ENCODE assay signal across 19 mouse cellular contexts in genomic region chr15:41333165-41333564, GRCm38 (mm10).
DNase-seq lines count a peak whose midpoint lies in the region; ATAC-seq and TF ChIP-seq lines count a peak whose summit lies in the region.
"Had no signal": no experiment of that assay in that cellular context is flagged by ENCODE, and none has a peak within 500 bp of the region (broad histone marks: within the 10 kb centered on the region; RNA-seq: fewer than 3 reads in every experiment).

No protein-coding gene starts in this region.

- no peaks in the 10 kb centered on the region for H3K36me3 ChIP-seq in erythroblast, embryonic 14.5 days (ENCODE audit: control insufficient read depth)
- H3K36me3 ChIP-seq in liver, embryonic 13.5 days = no peaks in the 10 kb centered on the region
- H3K36me3 ChIP-seq: embryonic facial prominence, embryonic 10.5 days; forebrain, embryonic 15.5 days; heart, embryonic 10.5 days; heart, embryonic 15.5 days; hindbrain, embryonic 10.5 days had no signal

- no peaks in the 10 kb centered on the region for H3K9me3 ChIP-seq in erythroblast, embryonic 14.5 days (ENCODE audit: control insufficient read depth, low read length)
- no peaks in the 10 kb centered on the region for H3K9me3 ChIP-seq in liver, embryonic 13.5 days (replicated peaks)
- H3K9me3 ChIP-seq: embryonic facial prominence, embryonic 10.5 days; forebrain, embryonic 15.5 days; heart, embryonic 10.5 days; heart, embryonic 15.5 days; hindbrain, embryonic 10.5 days had no signal

- H3K9ac ChIP-seq in liver, embryonic 13.5 days = no peak overlapping the region
- H3K9ac ChIP-seq: forebrain, embryonic 15.5 days; heart, embryonic 15.5 days had no signal

- DNase-seq in layer of hippocampus, adult 2 months (ENCODE audit: low spot score in 2 of 2) = no peak
- no peak for DNase-seq in layer of hippocampus, postnatal 25 days (ENCODE audit: extremely low spot score in 1 of 2, low spot score in 1 of 2)
- no peak for DNase-seq in liver, embryonic 13.5 days
- no peak for DNase-seq in ovary, adult 18-20 months (ENCODE audit: low spot score)
- DNase-seq: adrenal gland, postnatal 10 days; cerebellum, adult 11 months; cerebellum, adult 9-11 months; cerebellum, postnatal 36 days; gastrocnemius, postnatal 36 days; heart, adult 11 months; heart, postnatal 14 days had no signal

- no peaks in the 10 kb centered on the region for H3K27me3 ChIP-seq in erythroblast, embryonic 14.5 days (ENCODE audit: control insufficient read depth)
- no peaks in the 10 kb centered on the region for H3K27me3 ChIP-seq in liver, embryonic 13.5 days
- H3K27me3 ChIP-seq: forebrain, embryonic 15.5 days; heart, embryonic 15.5 days had no signal

- no peak for ATAC-seq in erythroblast, adult 5-6 weeks (replicated peaks; ENCODE audit: low FRiP score, poor library complexity, severe bottlenecking)
- peak; percentile 85 for ATAC-seq in liver, embryonic 13.5 days (ENCODE audit: low read depth)
- no peak for ATAC-seq in megakaryocyte-erythroid progenitor cell, adult 5-6 weeks (replicated peaks; ENCODE audit: low FRiP score, low TSS enrichment, poor library complexity, severe bottlenecking)
- ATAC-seq: forebrain, embryonic 15.5 days had no signal

- peak overlapping the region; percentile 41 for H3K4me3 ChIP-seq in erythroblast, embryonic 14.5 days (replicated peaks)
- no peak overlapping the region for H3K4me3 ChIP-seq in layer of hippocampus, adult 2 months
- no peak overlapping the region for H3K4me3 ChIP-seq in liver, embryonic 13.5 days (replicated peaks)
- H3K4me3 ChIP-seq: embryonic facial prominence, embryonic 10.5 days; forebrain, embryonic 15.5 days; heart, embryonic 10.5 days; heart, embryonic 15.5 days; hindbrain, embryonic 10.5 days had no signal

- H3K4me2 ChIP-seq in liver, embryonic 13.5 days = peak overlapping the region; percentile 1; the same call in 1 of the 2 replicates
- H3K4me2 ChIP-seq: forebrain, embryonic 15.5 days; heart, embryonic 15.5 days had no signal

- peaks cover 18% of the 10 kb centered on the region for H3K4me1 ChIP-seq in erythroblast, embryonic 14.5 days (ENCODE audit: control insufficient read depth)
- 0 out of 2 replicates have a peak, but pooled peaks cover 6% of the 10 kb centered on the region for H3K4me1 ChIP-seq in liver, embryonic 13.5 days (replicated peaks)
- H3K4me1 ChIP-seq: embryonic facial prominence, embryonic 10.5 days; forebrain, embryonic 15.5 days; heart, embryonic 10.5 days; heart, embryonic 15.5 days; hindbrain, embryonic 10.5 days had no signal

- 0 out of 2 replicates have a peak overlapping the region, but pooled peaks have one; percentile 5 for H3K27ac ChIP-seq in layer of hippocampus, adult 2 months
- H3K27ac ChIP-seq in liver, embryonic 13.5 days = no peak overlapping the region
- H3K27ac ChIP-seq: embryonic facial prominence, embryonic 10.5 days; forebrain, embryonic 15.5 days; heart, embryonic 10.5 days; heart, embryonic 15.5 days; hindbrain, embryonic 10.5 days had no signal

- 56% methylated on average over 3 of the region's 3 CpGs for WGBS in liver, embryonic 13.5 days (ENCODE audit: insufficient replicate concordance)

- no peak for TF ChIP-seq CTCF in layer of hippocampus, adult 2 months (conservative IDR thresholded peaks at IDR 0.05)
